Mouse (Mus musculus): Measurements from ENCODE around the gene Rhbdl1. TPM values are rescaled to one million over a fixed set of nuclear protein-coding genes. Genes with fewer than 3 reads are reported as not detected.

Rhbdl1 gene
- polyA plus RNA-seq, 1 experiment from 2014 or later: 0.68 TPM

DNA sequence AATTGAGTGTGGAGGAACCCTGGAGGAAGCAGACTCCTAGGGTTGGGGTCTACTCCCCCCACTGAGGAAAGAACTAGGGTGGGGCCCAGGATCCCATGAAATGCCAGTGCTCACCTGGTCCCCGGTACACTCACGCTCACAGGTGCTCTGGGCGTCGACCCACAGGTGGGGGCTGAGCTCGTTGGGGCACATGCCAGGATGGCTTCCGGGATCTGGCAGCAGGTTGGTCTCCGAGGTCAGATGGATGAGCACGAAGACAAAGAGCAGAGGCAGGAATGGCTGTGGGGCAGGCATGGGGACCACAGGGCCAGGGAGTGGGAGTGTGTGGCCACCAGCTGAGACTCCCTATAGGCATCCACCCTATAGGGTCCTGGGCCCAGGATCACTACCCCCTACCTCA is 42.7 kb upstream of the Rhbdl1 start:
- no peak for ATAC-seq (ENCODE audit: low read depth)
- peaks cover 12% of the 10 kb centered on the region for H3K4me1 ChIP-seq (replicated peaks; ENCODE audit: control insufficient read depth, insufficient read depth, low read length)
- H3K27me3 ChIP-seq (ENCODE audit: control insufficient read depth, insufficient read depth, low read depth, low read length): no peaks in the 10 kb centered on the region
- no peak overlapping the region for H3K4me2 ChIP-seq (ENCODE audit: low read depth, low read length)
- H3K36me3 ChIP-seq (ENCODE audit: control insufficient read depth, insufficient read depth, low read length): peaks cover 9% of the 10 kb centered on the region; the same call in 1 of the 2 replicates
- H3K9ac ChIP-seq (ENCODE audit: low read length): no peak overlapping the region
- H3K9me3 ChIP-seq (ENCODE audit: control insufficient read depth, low read length): no peaks in the 10 kb centered on the region
- 77% methylated on average over 8 of the region's 8 CpGs for WGBS
- H3K4me3 ChIP-seq (ENCODE audit: low read length): no peak overlapping the region
- H3K27ac ChIP-seq (ENCODE audit: low read length): no peak overlapping the region

DNA sequence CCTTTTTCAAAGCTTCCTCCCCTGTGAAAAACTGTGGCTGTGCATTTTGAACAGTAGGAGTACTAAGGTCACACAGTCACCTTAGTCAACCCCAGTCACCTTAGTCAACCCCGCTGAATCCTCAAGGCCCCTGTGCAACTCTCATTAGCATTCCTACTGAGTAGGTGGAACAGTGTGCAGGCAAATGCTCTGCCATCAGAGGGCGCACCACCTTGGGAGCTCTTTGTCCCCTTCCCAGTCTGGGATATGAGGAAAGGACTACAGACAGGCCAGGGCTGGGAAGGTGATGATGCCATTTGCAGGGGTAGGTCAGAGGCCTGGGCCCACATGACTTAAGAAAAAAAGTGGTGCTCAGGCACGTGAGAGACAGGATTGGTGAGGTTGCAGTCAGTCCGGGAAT is 42.2 kb upstream of the Rhbdl1 start:
- peaks cover 9% of the 10 kb centered on the region; the same call in 1 of the 2 replicates for H3K36me3 ChIP-seq (ENCODE audit: control insufficient read depth, insufficient read depth, low read length)
- 53% methylated on average over 4 of the region's 4 CpGs for WGBS
- H3K9ac ChIP-seq (ENCODE audit: low read length): no peak overlapping the region

GRCm38 (mm10) chr17:25878611-25879180 is 41.6 kb upstream of the Rhbdl1 start:
- peaks cover 19% of the 10 kb centered on the region for H3K4me1 ChIP-seq (replicated peaks; ENCODE audit: control insufficient read depth, insufficient read depth, low read length)

More for the DNA sequence above, 42.2 kb upstream of the Rhbdl1 start:
- no peak overlapping the region for H3K27ac ChIP-seq (ENCODE audit: low read length)
- no peak overlapping the region for H3K4me3 ChIP-seq (ENCODE audit: low read length)
- H3K4me1 ChIP-seq (replicated peaks; ENCODE audit: control insufficient read depth, insufficient read depth, low read length): peaks cover 14% of the 10 kb centered on the region
- H3K4me2 ChIP-seq (ENCODE audit: low read depth, low read length): no peak overlapping the region
- H3K9me3 ChIP-seq (ENCODE audit: control insufficient read depth, low read length): no peaks in the 10 kb centered on the region
- ATAC-seq (ENCODE audit: low read depth): no peak
- no peaks in the 10 kb centered on the region for H3K27me3 ChIP-seq (ENCODE audit: control insufficient read depth, insufficient read depth, low read depth, low read length)

DNA sequence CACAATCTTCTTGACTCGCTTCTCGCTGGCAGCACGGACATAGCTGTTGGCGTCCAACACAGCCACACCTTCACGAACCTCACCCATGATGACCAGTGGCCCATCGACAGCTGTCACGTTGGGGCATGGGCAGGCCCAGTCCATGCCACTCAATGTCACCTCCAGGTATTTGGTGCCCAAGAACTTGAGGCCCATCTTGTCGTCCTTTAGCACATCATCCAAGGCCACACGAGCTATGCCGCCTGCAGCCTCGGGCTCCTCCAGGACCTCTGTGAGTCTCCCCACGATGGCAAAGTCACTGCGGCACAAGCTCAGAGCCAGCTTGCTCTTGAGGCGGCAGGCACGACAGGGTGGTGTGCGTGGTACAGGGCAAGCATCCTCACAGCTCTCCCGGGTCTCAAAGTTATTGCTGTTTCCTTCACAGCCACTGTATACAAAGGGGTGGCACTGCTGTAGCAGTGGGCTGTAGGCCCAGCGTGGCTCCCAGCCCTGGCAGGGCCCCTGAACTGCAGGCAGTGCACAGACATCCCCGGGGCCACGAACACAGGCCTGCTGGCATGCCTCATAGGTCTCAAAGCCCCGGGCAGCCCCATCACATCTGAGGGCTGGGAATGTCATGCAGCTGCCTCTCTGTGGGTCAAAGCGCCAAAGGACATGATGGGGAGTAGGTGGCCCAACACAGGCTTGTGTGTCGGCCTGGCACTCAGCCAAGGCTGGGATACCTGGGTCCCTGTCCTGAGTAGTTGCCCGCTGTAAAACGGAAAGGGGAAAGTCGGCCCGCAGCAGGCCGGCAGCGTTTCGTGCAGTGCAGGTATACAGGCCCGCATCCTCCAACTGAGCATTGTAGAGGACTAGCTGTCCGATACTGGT is 40.9 kb upstream of the Rhbdl1 start:
- no peak for ATAC-seq (ENCODE audit: low read depth)
- 92% methylated on average over 32 of the region's 32 CpGs for WGBS
- Histone ChIP-seq H3K4me1 (replicated peaks; ENCODE audit: control insufficient read depth, insufficient read depth, low read length) (peaks cover 19% of the 10 kb centered on the region), H3K9me3 (ENCODE audit: control insufficient read depth, low read length) (no peaks in the 10 kb centered on the region), H3K27me3 (ENCODE audit: control insufficient read depth, insufficient read depth, low read depth, low read length) (no peaks in the 10 kb centered on the region), H3K4me2 (ENCODE audit: low read depth, low read length) (no peak overlapping the region), H3K4me3 (ENCODE audit: low read length) (no peak overlapping the region), H3K9ac (ENCODE audit: low read length) (no peak overlapping the region), H3K27ac (ENCODE audit: low read length) (no peak overlapping the region), H3K36me3 (ENCODE audit: control insufficient read depth, insufficient read depth, low read length) (peaks cover 9% of the 10 kb centered on the region; the same call in 1 of the 2 replicates)

More at GRCm38 (mm10) chr17:25878611-25879180, 41.6 kb upstream of the Rhbdl1 start:
- WGBS: 92% methylated on average over 19 of the region's 19 CpGs
- Histone ChIP-seq H3K36me3 (ENCODE audit: control insufficient read depth, insufficient read depth, low read length) (peaks cover 9% of the 10 kb centered on the region; the same call in 1 of the 2 replicates), H3K4me3 (ENCODE audit: low read length) (no peak overlapping the region), H3K27me3 (ENCODE audit: control insufficient read depth, insufficient read depth, low read depth, low read length) (no peaks in the 10 kb centered on the region), H3K9me3 (ENCODE audit: control insufficient read depth, low read length) (no peaks in the 10 kb centered on the region), H3K4me2 (ENCODE audit: low read depth, low read length) (no peak overlapping the region), H3K27ac (ENCODE audit: low read length) (no peak overlapping the region), H3K9ac (ENCODE audit: low read length) (no peak overlapping the region)
- no peak for ATAC-seq (ENCODE audit: low read depth)

GRCm38 (mm10) chr17:25877025-25877424 is 39.9 kb upstream of the Rhbdl1 start:
- Histone ChIP-seq H3K4me3 (ENCODE audit: low read length) (no peak overlapping the region), H3K4me1 (replicated peaks; ENCODE audit: control insufficient read depth, insufficient read depth, low read length) (peaks cover 19% of the 10 kb centered on the region), H3K9me3 (ENCODE audit: control insufficient read depth, low read length) (no peaks in the 10 kb centered on the region), H3K27ac (ENCODE audit: low read length) (no peak overlapping the region), H3K36me3 (ENCODE audit: control insufficient read depth, insufficient read depth, low read length) (peaks cover 2% of the 10 kb centered on the region; the same call in 1 of the 2 replicates), H3K27me3 (ENCODE audit: control insufficient read depth, insufficient read depth, low read depth, low read length) (no peaks in the 10 kb centered on the region), H3K9ac (ENCODE audit: low read length) (no peak overlapping the region), H3K4me2 (ENCODE audit: low read depth, low read length) (no peak overlapping the region)
- ATAC-seq (ENCODE audit: low read depth): no peak
- 85% methylated on average over 3 of the region's 3 CpGs for WGBS

- ATAC-seq (ENCODE audit: low read depth): no peak
- Histone ChIP-seq H3K4me1 (replicated peaks; ENCODE audit: control insufficient read depth, insufficient read depth, low read length) (peaks cover 19% of the 10 kb centered on the region), H3K9me3 (ENCODE audit: control insufficient read depth, low read length) (no peaks in the 10 kb centered on the region), H3K27ac (ENCODE audit: low read length) (no peak overlapping the region), H3K27me3 (ENCODE audit: control insufficient read depth, insufficient read depth, low read depth, low read length) (no peaks in the 10 kb centered on the region), H3K9ac (ENCODE audit: low read length) (peak overlapping the region; percentile 85), H3K36me3 (ENCODE audit: control insufficient read depth, insufficient read depth, low read length) (peaks cover 2% of the 10 kb centered on the region; the same call in 1 of the 2 replicates), H3K4me2 (ENCODE audit: low read depth, low read length) (peak overlapping the region; percentile 91), H3K4me3 (ENCODE audit: low read length) (peak overlapping the region; percentile 87)
- 56% methylated on average over 10 of the region's 10 CpGs for WGBS
These were observed 39.3 kb upstream of the Rhbdl1 start for GRCm38 (mm10) chr17:25876347-25876915.

GRCm38 (mm10) chr17:25875171-25876136 is 38.4 kb upstream of the Rhbdl1 start:
- Histone ChIP-seq H3K9ac (ENCODE audit: low read length) (peak overlapping the region; percentile 85), H3K36me3 (ENCODE audit: control insufficient read depth, insufficient read depth, low read length) (peaks cover 2% of the 10 kb centered on the region; the same call in 1 of the 2 replicates), H3K9me3 (ENCODE audit: control insufficient read depth, low read length) (no peaks in the 10 kb centered on the region), H3K27ac (ENCODE audit: low read length) (peak overlapping the region; percentile 92), H3K4me2 (ENCODE audit: low read depth, low read length) (peak overlapping the region; percentile 91), H3K4me3 (ENCODE audit: low read length) (peak overlapping the region; percentile 87), H3K27me3 (ENCODE audit: control insufficient read depth, insufficient read depth, low read depth, low read length) (no peaks in the 10 kb centered on the region), H3K4me1 (replicated peaks; ENCODE audit: control insufficient read depth, insufficient read depth, low read length) (peaks cover 19% of the 10 kb centered on the region)
- under 1% methylated on average over 59 of the region's 59 CpGs for WGBS
- ATAC-seq (ENCODE audit: low read depth): peak; percentile 95

DNA sequence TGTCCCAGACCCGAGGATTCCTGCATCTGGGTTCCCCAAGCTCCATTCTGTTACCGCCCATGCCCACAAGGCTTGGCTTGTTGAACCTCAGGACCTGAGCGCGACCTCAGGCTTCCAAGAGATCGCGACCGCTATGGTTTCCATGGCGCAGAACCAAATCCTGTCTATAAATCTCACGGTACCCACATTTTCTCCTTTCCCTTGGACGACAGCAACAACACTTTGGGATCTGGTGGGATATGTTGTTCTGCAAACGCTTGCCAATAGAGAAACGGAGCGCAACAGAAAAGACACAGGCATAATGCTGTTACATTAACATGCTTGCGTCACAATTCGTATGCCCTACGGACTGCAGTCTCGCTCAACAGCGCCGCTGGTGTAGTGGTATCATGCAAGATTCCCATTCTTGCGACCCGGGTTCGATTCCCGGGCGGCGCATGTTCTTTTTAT is 37.7 kb upstream of the Rhbdl1 start, which contains the start of gene Mettl26:
Gene Mettl26 (plus strand): TSS at position 354 of the 450 bp plus-strand sequence.
- H3K36me3 ChIP-seq (ENCODE audit: control insufficient read depth, insufficient read depth, low read length): peaks cover 2% of the 10 kb centered on the region; the same call in 1 of the 2 replicates
- WGBS: under 1% methylated on average over 25 of the region's 25 CpGs
- no peaks in the 10 kb centered on the region for H3K27me3 ChIP-seq (ENCODE audit: control insufficient read depth, insufficient read depth, low read depth, low read length)
- H3K27ac ChIP-seq (ENCODE audit: low read length): peak within 1 kb of the TSS; percentile 92
- peak within 1 kb of the TSS; percentile 85 for H3K9ac ChIP-seq (ENCODE audit: low read length)
- H3K4me2 ChIP-seq (ENCODE audit: low read depth, low read length): peak within 1 kb of the TSS; percentile 91
- no peaks in the 10 kb centered on the region for H3K9me3 ChIP-seq (ENCODE audit: control insufficient read depth, low read length)
- peaks cover 19% of the 10 kb centered on the region for H3K4me1 ChIP-seq (replicated peaks; ENCODE audit: control insufficient read depth, insufficient read depth, low read length)
- peak; percentile 85 for ATAC-seq (ENCODE audit: low read depth)
- H3K4me3 ChIP-seq (ENCODE audit: low read length): peak within 1 kb of the TSS; percentile 87

Measured in lung, embryonic 16.5 days (tissue).